Mouse (Mus musculus) liver, embryonic 11.5 days (tissue): ENCODE data around the gene Calhm1. TPM values are rescaled to one million over a fixed set of nuclear protein-coding genes. Genes with fewer than 3 reads are reported as not detected.

ENCODE experiments used
- ATAC-seq: fragments of 200-750 bp; cut with Nextera tagmentation; replicated peaks from 2 replicates; pipeline ENCODE4 v1.8.0; 2017; ENCODE audit warnings: moderate number of reproducible peaks, mild to moderate bottlenecking, moderate TSS enrichment, moderate library complexity; ENCODE audit not compliant: low FRiP score
- DNase-seq: peaks from one replicate; pipeline ENCODE4 v3.0.0-alpha.2; 2017; ENCODE audit warnings: low spot score
- H3K27ac ChIP-seq: fragments of 300-500 bp; sonication (generic); 2 replicates; pipeline ENCODE4 v1.5.1; 2014; ENCODE audit warnings: mild to moderate bottlenecking, low read depth, low read length, control low read depth
- H3K27me3 ChIP-seq: fragments of 300-500 bp; sonication (generic); replicated peaks from 2 replicates; pipeline ENCODE4 v1.6.1; 2014; ENCODE audit warnings: low read length, mixed read lengths; ENCODE audit not compliant: control insufficient read depth, insufficient read depth
- H3K36me3 ChIP-seq: fragments of 300-500 bp; sonication (generic); 2 replicates; pipeline ENCODE4 v1.6.1; 2014; ENCODE audit warnings: mild to moderate bottlenecking, low read length, moderate library complexity, mixed read lengths; ENCODE audit not compliant: control insufficient read depth, insufficient read depth
- H3K4me1 ChIP-seq: fragments of 300-500 bp; sonication (generic); replicated peaks from 2 replicates; pipeline ENCODE4 v1.6.1; 2014; ENCODE audit warnings: low read length, mixed read lengths; ENCODE audit not compliant: control insufficient read depth, insufficient read depth
- H3K4me2 ChIP-seq: fragments of 300-500 bp; sonication (generic); 2 replicates; pipeline ENCODE4 v1.6.1; 2014; ENCODE audit warnings: mild to moderate bottlenecking, control low read depth, moderate library complexity
- H3K4me3 ChIP-seq: fragments of 300-500 bp; sonication (generic); 2 replicates; pipeline ENCODE4 v1.5.1; 2014; ENCODE audit warnings: low read depth, low read length, control low read depth
- H3K9ac ChIP-seq: fragments of 300-500 bp; sonication (generic); 2 replicates; pipeline ENCODE4 v1.6.1; 2014; ENCODE audit warnings: low read depth, low read length, control low read depth
- H3K9me3 ChIP-seq: fragments of 300-500 bp; sonication (generic); 2 replicates; pipeline ENCODE4 v1.6.1; 2016; ENCODE audit warnings: low read length, inconsistent platforms, mixed read lengths; ENCODE audit not compliant: control insufficient read depth
- WGBS: fragments of 180-500 bp; shearing (Covaris S2); extraction: QIAGEN DNeasy Blood & Tissue Kit; methylation state at CpG from one replicate; pipeline ENCODE4 v1.1.7; 2014; 5-methylcytosine and 5-hydroxymethylcytosine counted together
- polyA plus RNA-seq: library from polyadenylated mRNA; unstranded; fragments of >200 nt; fragmentation: Nextera tagmentation; extraction: Ambion mirVana; gene quantifications from 2 replicates; pipeline ENCODE4 v1.2.1, GENCODE M21; 2014

Gene Calhm1
- not detected in 2 replicates for polyA plus RNA-seq

DNA sequence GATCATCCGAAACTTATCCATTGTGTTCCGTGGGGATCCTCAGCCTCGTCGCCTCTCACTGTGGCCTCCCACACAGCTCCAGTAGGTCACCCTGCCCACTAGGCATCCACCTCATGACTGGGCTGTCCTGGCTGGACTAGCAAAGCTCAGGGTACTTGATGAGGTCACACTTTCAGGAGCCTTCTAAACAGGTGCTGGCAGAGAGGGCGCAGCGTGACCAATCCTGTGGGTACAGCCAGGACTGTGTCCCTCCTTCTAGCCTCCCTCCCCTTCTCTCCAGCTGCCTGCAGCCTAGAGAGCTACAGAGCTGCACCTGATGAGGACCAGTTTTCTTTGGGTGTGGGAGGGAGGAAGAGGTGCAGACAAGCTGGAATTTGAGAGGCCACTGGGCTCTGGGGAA, at the start of gene Calhm1:
TSS of gene Calhm1 (minus strand) at position 101 of the 400 bp plus-strand sequence.
- H3K36me3 ChIP-seq: no peaks in the 10 kb centered on the region
- H3K9me3 ChIP-seq: no peaks in the 10 kb centered on the region
- DNase-seq: no peak
- no peak within 1 kb of the TSS for H3K4me3 ChIP-seq
- H3K4me2 ChIP-seq: no peak within 1 kb of the TSS
- peaks cover 9% of the 10 kb centered on the region; the same call in 1 of the 2 replicates for H3K27me3 ChIP-seq
- H3K9ac ChIP-seq: no peak within 1 kb of the TSS
- H3K4me1 ChIP-seq: no peaks in the 10 kb centered on the region
- ATAC-seq: no peak
- no peak within 1 kb of the TSS for H3K27ac ChIP-seq
- WGBS: 87% methylated on average over 6 of the region's 6 CpGs

DNA sequence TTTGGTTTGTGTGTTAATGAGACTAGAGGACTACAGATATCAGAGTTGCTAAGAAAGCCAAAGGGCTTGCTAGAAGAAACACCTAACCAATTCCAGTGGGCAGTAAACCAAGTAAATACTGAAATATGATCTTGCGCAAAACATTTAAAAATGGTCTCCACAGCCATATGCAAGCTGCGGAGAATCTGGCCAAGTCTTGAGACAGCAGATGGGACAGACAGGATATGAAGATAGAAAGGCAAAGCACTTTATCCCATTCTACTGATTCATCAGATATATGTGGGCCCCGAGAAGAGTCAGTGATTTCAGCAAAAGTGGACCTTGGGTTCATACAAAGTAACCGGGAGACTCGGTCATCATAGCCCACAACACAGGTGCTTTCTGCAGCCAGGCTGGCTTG, 48.1 kb upstream of the Calhm1 start:
- H3K4me3 ChIP-seq: no peak overlapping the region

GRCm38 (mm10) chr19:47188515-47189128, 44.6 kb upstream of the Calhm1 start:
- no peaks in the 10 kb centered on the region for H3K9me3 ChIP-seq
- no peak overlapping the region for H3K9ac ChIP-seq
- DNase-seq (no peak), ATAC-seq (no peak)
- WGBS: 80% methylated on average over 11 of the region's 11 CpGs
- no peaks in the 10 kb centered on the region for H3K4me1 ChIP-seq
- no peak overlapping the region for H3K27ac ChIP-seq
- H3K27me3 ChIP-seq: no peaks in the 10 kb centered on the region
- H3K4me2 ChIP-seq: no peak overlapping the region
- no peaks in the 10 kb centered on the region for H3K36me3 ChIP-seq
- no peak overlapping the region for H3K4me3 ChIP-seq

More for the DNA sequence above, 48.1 kb upstream of the Calhm1 start:
- H3K4me1 ChIP-seq: no peaks in the 10 kb centered on the region
- H3K4me2 ChIP-seq: no peak overlapping the region
- DNase-seq (no peak), ATAC-seq (no peak)
- H3K27me3 ChIP-seq: no peaks in the 10 kb centered on the region
- 93% methylated on average over 5 of the region's 5 CpGs for WGBS
- H3K36me3 ChIP-seq: no peaks in the 10 kb centered on the region
- H3K27ac ChIP-seq: no peak overlapping the region
- no peak overlapping the region for H3K9ac ChIP-seq
- H3K9me3 ChIP-seq: no peaks in the 10 kb centered on the region

DNA sequence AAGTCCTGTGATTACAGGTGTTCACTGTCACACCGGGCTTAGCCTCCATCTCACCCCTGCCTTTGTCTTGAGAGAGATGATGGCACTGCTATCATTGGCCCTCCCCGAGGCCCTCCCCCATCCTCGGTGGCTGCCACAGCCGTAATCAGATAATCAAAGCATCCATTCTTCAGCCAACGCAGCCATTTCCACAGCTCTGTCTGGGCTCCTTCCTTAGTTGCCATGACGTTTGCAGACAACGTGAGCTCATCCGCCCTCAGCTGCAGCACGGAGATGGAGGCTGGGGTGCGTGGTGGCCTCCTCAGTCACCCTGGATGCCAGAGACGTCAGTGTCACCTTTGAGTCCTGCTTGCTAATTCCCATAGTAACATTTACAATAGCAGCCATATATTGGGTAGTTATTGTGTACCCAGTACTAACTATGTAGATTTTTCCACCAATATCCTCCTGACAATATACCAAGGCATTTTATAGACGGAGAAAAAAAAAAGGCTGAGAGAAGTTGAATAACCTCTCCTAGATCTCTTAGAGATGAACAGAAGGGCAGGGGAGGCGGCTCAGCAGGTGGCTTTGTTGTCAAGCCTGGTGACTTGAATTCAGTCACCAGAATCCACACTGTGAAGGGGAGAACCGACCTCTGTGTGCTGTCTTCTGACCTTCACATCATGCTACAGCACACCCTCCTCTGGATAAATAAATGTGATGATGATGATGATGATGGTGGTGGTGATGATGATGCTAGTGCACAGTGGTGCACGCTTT, 42.6 kb upstream of the Calhm1 start:
- ATAC-seq: no peak
- WGBS: 40% methylated on average over 15 of the region's 15 CpGs

GRCm38 (mm10) chr19:47184736-47185135, 40.7 kb upstream of the Calhm1 start:
- 57% methylated on average over 4 of the region's 4 CpGs for WGBS
- Histone ChIP-seq H3K27me3 (peaks cover 17% of the 10 kb centered on the region), H3K9ac (no peak overlapping the region), H3K4me1 (no peaks in the 10 kb centered on the region), H3K4me3 (no peak overlapping the region), H3K9me3 (0 out of 2 replicates have a peak, but pooled peaks cover 4% of the 10 kb centered on the region), H3K27ac (no peak overlapping the region), H3K36me3 (no peaks in the 10 kb centered on the region), H3K4me2 (no peak overlapping the region)
- DNase-seq: no peak
- ATAC-seq: no peak

More for the DNA sequence above, 42.6 kb upstream of the Calhm1 start:
- H3K27ac ChIP-seq: no peak overlapping the region
- H3K9ac ChIP-seq: no peak overlapping the region
- no peaks in the 10 kb centered on the region for H3K4me1 ChIP-seq
- H3K4me3 ChIP-seq: no peak overlapping the region
- no peaks in the 10 kb centered on the region for H3K27me3 ChIP-seq
- DNase-seq: no peak
- H3K9me3 ChIP-seq: 0 out of 2 replicates have a peak, but pooled peaks cover 4% of the 10 kb centered on the region
- H3K36me3 ChIP-seq: no peaks in the 10 kb centered on the region
- H3K4me2 ChIP-seq: no peak overlapping the region

GRCm38 (mm10) chr19:47184221-47184620, 40.2 kb upstream of the Calhm1 start:
- DNase-seq (no peak), ATAC-seq (no peak)
- H3K9ac ChIP-seq: no peak overlapping the region
- 64% methylated on average over 8 of the region's 8 CpGs for WGBS
- no peaks in the 10 kb centered on the region for H3K36me3 ChIP-seq
- no peak overlapping the region for H3K4me3 ChIP-seq
- H3K4me2 ChIP-seq: no peak overlapping the region
- H3K27me3 ChIP-seq: peaks cover 22% of the 10 kb centered on the region
- H3K4me1 ChIP-seq: no peaks in the 10 kb centered on the region
- H3K27ac ChIP-seq: no peak overlapping the region
- 0 out of 2 replicates have a peak, but pooled peaks cover 4% of the 10 kb centered on the region for H3K9me3 ChIP-seq

GRCm38 (mm10) chr19:47180011-47180410, 36.0 kb upstream of the Calhm1 start:
- H3K36me3 ChIP-seq: no peaks in the 10 kb centered on the region
- WGBS: 21% methylated on average over 8 of the region's 8 CpGs
- no peaks in the 10 kb centered on the region for H3K4me1 ChIP-seq
- H3K27me3 ChIP-seq: peaks cover 43% of the 10 kb centered on the region
- no peak for DNase-seq
- H3K27ac ChIP-seq: no peak overlapping the region
- 0 out of 2 replicates have a peak overlapping the region, but pooled peaks have one; percentile 66 for H3K4me3 ChIP-seq
- H3K9me3 ChIP-seq: 0 out of 2 replicates have a peak, but pooled peaks cover 4% of the 10 kb centered on the region
- ATAC-seq: no peak
- no peak overlapping the region for H3K4me2 ChIP-seq
- H3K9ac ChIP-seq: no peak overlapping the region

GRCm38 (mm10) chr19:47179272-47179809, 35.3 kb upstream of the Calhm1 start:
- Histone ChIP-seq H3K4me2 (peak overlapping the region; percentile 94), H3K27ac (no peak overlapping the region), H3K4me1 (no peaks in the 10 kb centered on the region), H3K9me3 (0 out of 2 replicates have a peak, but pooled peaks cover 4% of the 10 kb centered on the region), H3K27me3 (peaks cover 43% of the 10 kb centered on the region), H3K36me3 (no peaks in the 10 kb centered on the region), H3K4me3 (peak overlapping the region; percentile 66), H3K9ac (no peak overlapping the region)
- 1% methylated on average over 41 of the region's 42 CpGs for WGBS
- peak; percentile 44 for DNase-seq
- no peak for ATAC-seq
